Mouse (Mus musculus) neutrophil, adult 83 days (primary cell): ENCODE measurements around the gene Zfp593. TPM values are rescaled to one million over a fixed set of nuclear protein-coding genes. Genes with fewer than 3 reads are reported as not detected.

ENCODE experiments used
- total RNA-seq, 2 experiments: library from RNA; stranded (reverse); gene quantifications; one replicate each; pipeline ENCODE4 v1.2.4; 2023

Gene Zfp593
- 1 to 10 TPM; 5.9 to 6.1 TPM for total RNA-seq

GRCm38 (mm10) chr4:134245148-134245843 is at the start of gene Zfp593:
Zfp593 (minus strand) TSS chr4:134245592.

GRCm38 (mm10) chr4:134287575-134288025 is 42.2 kb upstream of the Zfp593 start, which contains the start of gene Pdik1l:
Pdik1l (minus strand) TSS chr4:134287895.

GRCm38 (mm10) chr4:134253722-134254324 is 8.4 kb upstream of the Zfp593 start, which contains the start of gene Grrp1:
Grrp1 (minus strand) TSS chr4:134254106.

GRCm38 (mm10) chr4:134246719-134247258 is 1.4 kb upstream of the Zfp593 start, which contains the start of gene Gm30191:
Gm30191 (plus strand) TSS chr4:134246935.

GRCm38 (mm10) chr4:134243516-134244250 is 1.7 kb downstream of the Zfp593 start, which contains the start of gene E130218I03Rik:
E130218I03Rik (plus strand) TSS chr4:134243662.

GRCm38 (mm10) chr4:134238279-134238651 is 7.1 kb downstream of the Zfp593 start, which contains the start of gene Cnksr1:
Cnksr1 (minus strand) TSS chr4:134238399.

GRCm38 (mm10) chr4:134227194-134227593 is 18.2 kb downstream of the Zfp593 start, which contains the start of gene Catsper4:
Catsper4 (minus strand) TSS chr4:134227383.

GRCm38 (mm10) chr4:134202904-134203303 is 42.5 kb downstream of the Zfp593 start, which contains the start of gene Gm7534:
Gm7534 (minus strand) TSS chr4:134203004.

Other genes starting within 250 kb of the Zfp593 start
- gene Dhdds, start 244.7 kb downstream of the Zfp593 start, total RNA-seq, result 10 to 100 TPM; 65.1 to 68.3 TPM
- gene Lin28a, start 226.8 kb downstream of the Zfp593 start, total RNA-seq, result 10 to 100 TPM; 48.0 to 51.8 TPM
- gene Zfp683, start 191.8 kb downstream of the Zfp593 start, total RNA-seq, result not detected
- under 1 TPM in 1 of 2 experiments, not detected in 1; 0.59 TPM for gene Crybg2, start 184.8 kb downstream of the Zfp593 start, total RNA-seq
- gene Cd52, start 150.5 kb downstream of the Zfp593 start, total RNA-seq, result 1,000 to 10,000 TPM; 1,531 to 1,665 TPM
- 1 to 10 TPM; 5.0 to 8.1 TPM for gene Ubxn11, start 143.0 kb downstream of the Zfp593 start, total RNA-seq
- gene Sh3bgrl3, start 116.8 kb downstream of the Zfp593 start, total RNA-seq, result 100 to 1,000 TPM; 911 to 950 TPM
- gene Cep85, start 58.5 kb downstream of the Zfp593 start, total RNA-seq, result 10 to 100 TPM; 17.4 to 17.6 TPM
- not detected for gene Gm7534, start 42.6 kb downstream of the Zfp593 start, total RNA-seq
- gene Catsper4, start 18.2 kb downstream of the Zfp593 start, total RNA-seq, result not detected
- not detected for gene Cnksr1, start 7.2 kb downstream of the Zfp593 start, total RNA-seq
- not detected for gene E130218I03Rik, start 1.9 kb downstream of the Zfp593 start, total RNA-seq
- not detected for gene Gm30191, start 1.3 kb upstream of the Zfp593 start, total RNA-seq
- gene Grrp1, start 8.5 kb upstream of the Zfp593 start, total RNA-seq, result 1 to 10 TPM in 1 of 2 experiments, not detected in 1; 1.5 TPM
- 10 to 100 TPM; 15.1 to 17.7 TPM for gene Pdik1l, start 42.3 kb upstream of the Zfp593 start, total RNA-seq
- not detected for gene Trim63, start 69.5 kb upstream of the Zfp593 start, total RNA-seq
- under 1 TPM; 0.20 to 0.22 TPM for gene Slc30a2, start 97.6 kb upstream of the Zfp593 start, total RNA-seq
- not detected for gene Extl1, start 138.3 kb upstream of the Zfp593 start, total RNA-seq
- 10 to 100 TPM; 16.8 to 18.2 TPM for gene Pafah2, start 150.7 kb upstream of the Zfp593 start, total RNA-seq
- 100 to 1,000 TPM; 235 to 236 TPM for gene Stmn1, start 222.7 kb upstream of the Zfp593 start, total RNA-seq